Mouse (Mus musculus) embryonic facial prominence, embryonic 10.5 days (tissue): ENCODE measurements at regions not wholly inside any gene's neighbourhood (a gene's known extent, or its start where the extent isn't known, plus 50 kb on each side); places are given as distances from the start of the nearest gene placed in this dataset.

ENCODE experiments used
- DNase-seq: peaks from one replicate; pipeline ENCODE4 v3.0.0-alpha.2; 2017; ENCODE audit warnings: low spot score
- H3K27ac ChIP-seq: fragments of 300-500 bp; sonication (generic); replicated peaks from 2 replicates; pipeline ENCODE4 v1.5.1; 2016; ENCODE audit warnings: mild to moderate bottlenecking
- H3K27me3 ChIP-seq: fragments of 300-500 bp; sonication (generic); replicated peaks from 2 replicates; pipeline ENCODE4 v1.6.1; 2016; ENCODE audit warnings: low read depth, mild to moderate bottlenecking; ENCODE audit not compliant: poor library complexity, severe bottlenecking
- H3K36me3 ChIP-seq: fragments of 300-500 bp; sonication (generic); replicated peaks from 2 replicates; pipeline ENCODE4 v1.6.1; 2016; ENCODE audit warnings: mild to moderate bottlenecking, moderate library complexity
- H3K4me1 ChIP-seq: fragments of 300-500 bp; sonication (generic); 2 replicates; pipeline ENCODE4 v1.6.1; 2016
- H3K4me3 ChIP-seq: fragments of 300-500 bp; sonication (generic); 2 replicates; pipeline ENCODE4 v1.5.1; 2016; ENCODE audit warnings: mild to moderate bottlenecking, moderate library complexity
- H3K9me3 ChIP-seq: fragments of 300-500 bp; sonication (generic); 2 replicates; pipeline ENCODE4 v1.6.1; 2016; ENCODE audit warnings: mild to moderate bottlenecking
- WGBS: fragments of 180-500 bp; shearing (Covaris S2); methylation state at CpG from one replicate; pipeline ENCODE4 v1.1.7; 2016; 5-methylcytosine and 5-hydroxymethylcytosine counted together

- H3K4me1 ChIP-seq = peaks cover 8% of the 10 kb centered on the region
- 88% methylated on average over 7 of the region's 7 CpGs for WGBS
- no peak for DNase-seq
- H3K9me3 ChIP-seq = no peaks in the 10 kb centered on the region
- H3K27me3 ChIP-seq = no peaks in the 10 kb centered on the region
- no peak overlapping the region for H3K4me3 ChIP-seq
- no peak overlapping the region for H3K27ac ChIP-seq
- no peaks in the 10 kb centered on the region for H3K36me3 ChIP-seq
Observed at GRCm38 (mm10) chr8:115965981-115966380, 258.4 kb upstream of the Maf start.

GRCm38 (mm10) chr8:115955371-115955770 lies 247.8 kb upstream of the Maf start:
- no peak overlapping the region for H3K27ac ChIP-seq
- no peaks in the 10 kb centered on the region for H3K4me1 ChIP-seq
- no peaks in the 10 kb centered on the region for H3K36me3 ChIP-seq
- no peak for DNase-seq
- no peaks in the 10 kb centered on the region for H3K27me3 ChIP-seq
- H3K9me3 ChIP-seq = no peaks in the 10 kb centered on the region
- WGBS = 89% methylated on average over 5 of the region's 5 CpGs
- H3K4me3 ChIP-seq = no peak overlapping the region

- Histone ChIP-seq H3K4me1 (no peaks in the 10 kb centered on the region), H3K27ac (no peak overlapping the region), H3K36me3 (no peaks in the 10 kb centered on the region), H3K4me3 (no peak overlapping the region), H3K9me3 (no peaks in the 10 kb centered on the region), H3K27me3 (no peaks in the 10 kb centered on the region)
- DNase-seq = no peak
- WGBS = 87% methylated on average over 7 of the region's 7 CpGs
Observed at GRCm38 (mm10) chr8:115953783-115954470, 246.3 kb upstream of the Maf start.

DNA sequence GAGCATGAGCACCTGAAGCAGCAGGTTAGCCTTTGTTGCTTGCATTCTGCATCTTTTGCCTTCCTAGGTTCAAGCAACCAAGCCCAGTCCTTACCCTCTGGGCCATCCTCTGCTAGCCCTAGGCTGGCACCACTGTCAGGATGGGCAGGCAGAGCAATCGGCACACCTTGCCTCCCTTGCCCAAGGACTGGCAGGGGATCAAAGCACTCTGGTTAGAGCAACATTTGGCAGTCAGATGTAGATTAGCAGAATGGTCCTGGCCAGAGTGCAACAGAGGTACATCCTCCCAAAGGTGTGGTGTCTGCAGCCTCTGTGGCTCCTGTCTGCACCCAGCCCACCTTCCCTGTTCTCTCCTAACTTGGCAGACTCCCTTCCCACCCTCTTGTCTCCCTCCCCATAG lies 244.9 kb upstream of the Maf start:
- 87% methylated on average over 1 of the region's 1 CpGs for WGBS
- no peak overlapping the region for H3K4me3 ChIP-seq
- no peaks in the 10 kb centered on the region for H3K36me3 ChIP-seq
- H3K9me3 ChIP-seq = no peaks in the 10 kb centered on the region
- no peaks in the 10 kb centered on the region for H3K27me3 ChIP-seq
- no peak for DNase-seq
- H3K27ac ChIP-seq = no peak overlapping the region
- H3K4me1 ChIP-seq = no peaks in the 10 kb centered on the region

DNA sequence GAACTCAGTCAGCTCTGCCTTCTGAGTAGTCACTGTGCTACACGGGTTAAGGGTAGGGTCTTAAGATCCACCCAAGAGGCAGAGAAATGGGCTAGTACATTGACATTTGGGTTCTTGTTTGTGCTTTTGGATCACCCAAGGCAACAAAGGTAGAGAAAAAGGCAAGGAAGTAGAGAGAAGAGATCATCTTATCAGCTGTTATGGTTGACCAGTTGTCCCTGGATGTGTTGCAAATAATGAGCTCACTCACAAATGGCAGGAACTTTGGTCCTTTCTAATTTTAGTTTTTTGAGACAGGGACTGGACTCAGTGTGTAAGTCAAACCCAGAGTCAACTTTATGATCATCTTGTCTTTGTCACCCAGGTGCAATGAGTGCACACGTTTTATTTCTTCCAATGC lies 241.3 kb upstream of the Maf start:
- DNase-seq = no peak
- H3K36me3 ChIP-seq = no peaks in the 10 kb centered on the region
- 89% methylated on average over 2 of the region's 2 CpGs for WGBS

GRCm38 (mm10) chr8:115948036-115948435 lies 240.4 kb upstream of the Maf start:
- 91% methylated on average over 2 of the region's 2 CpGs for WGBS
- Histone ChIP-seq H3K4me3 (no peak overlapping the region), H3K27ac (no peak overlapping the region), H3K27me3 (no peaks in the 10 kb centered on the region), H3K4me1 (peaks cover 15% of the 10 kb centered on the region), H3K36me3 (no peaks in the 10 kb centered on the region), H3K9me3 (no peaks in the 10 kb centered on the region)
- DNase-seq = no peak

More for the DNA sequence above, 241.3 kb upstream of the Maf start:
- no peaks in the 10 kb centered on the region for H3K9me3 ChIP-seq
- H3K4me1 ChIP-seq = peaks cover 7% of the 10 kb centered on the region; the same call in 1 of the 2 replicates
- H3K27ac ChIP-seq = no peak overlapping the region
- no peak overlapping the region for H3K4me3 ChIP-seq
- H3K27me3 ChIP-seq = no peaks in the 10 kb centered on the region

GRCm38 (mm10) chr8:115942731-115943509 lies 235.3 kb upstream of the Maf start:
- Histone ChIP-seq H3K4me3 (peak overlapping the region; percentile 15; the same call in 1 of the 2 replicates), H3K27ac (peak overlapping the region; percentile 63; the same call in 1 of the 2 replicates), H3K36me3 (no peaks in the 10 kb centered on the region), H3K27me3 (no peaks in the 10 kb centered on the region), H3K9me3 (no peaks in the 10 kb centered on the region), H3K4me1 (peaks cover 19% of the 10 kb centered on the region)
- peak; percentile 62 for DNase-seq
- 41% methylated on average over 16 of the region's 16 CpGs for WGBS

DNA sequence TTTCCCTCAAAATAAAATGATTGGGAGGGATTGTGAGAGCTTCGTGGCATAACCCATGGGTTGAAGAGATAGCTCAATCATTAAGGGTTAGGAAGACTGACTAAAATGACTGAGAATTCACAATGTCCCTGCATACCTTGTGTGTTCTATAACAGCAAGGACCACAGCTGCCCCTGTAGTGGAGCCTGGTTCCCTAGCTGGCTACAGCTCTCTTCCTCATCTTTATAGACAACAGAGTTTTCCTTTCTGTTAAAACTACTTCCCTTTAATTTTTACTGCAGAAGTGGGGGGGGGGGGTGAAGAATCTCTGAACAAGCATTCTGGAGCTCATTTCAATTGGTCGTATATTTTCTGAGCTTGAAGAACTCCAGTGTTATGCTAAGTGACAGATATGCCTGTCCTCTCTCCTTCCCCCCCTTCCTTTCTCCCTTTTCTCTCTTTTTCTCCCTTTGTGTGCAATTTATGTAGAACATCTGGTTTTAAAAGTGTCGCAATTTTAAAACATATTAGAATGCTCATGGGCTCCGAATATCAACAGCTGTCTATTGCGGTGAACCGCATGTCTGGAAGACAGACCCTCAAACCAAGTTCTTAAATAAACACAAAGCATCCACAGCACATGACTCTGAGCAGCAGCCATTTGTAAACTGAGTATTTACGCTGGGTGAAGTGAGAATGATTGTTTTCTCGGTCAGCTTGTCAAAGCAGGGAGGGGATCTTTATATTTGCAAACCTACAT lies 222.0 kb upstream of the Maf start:
- Histone ChIP-seq H3K9me3 (no peaks in the 10 kb centered on the region), H3K4me1 (peaks cover 5% of the 10 kb centered on the region), H3K4me3 (no peak overlapping the region), H3K27ac (no peak overlapping the region), H3K36me3 (no peaks in the 10 kb centered on the region), H3K27me3 (no peaks in the 10 kb centered on the region)
- no peak for DNase-seq
- 79% methylated on average over 8 of the region's 8 CpGs for WGBS

- 84% methylated on average over 6 of the region's 6 CpGs for WGBS
Observed at GRCm38 (mm10) chr8:115921889-115922288, 214.3 kb upstream of the Maf start.

DNA sequence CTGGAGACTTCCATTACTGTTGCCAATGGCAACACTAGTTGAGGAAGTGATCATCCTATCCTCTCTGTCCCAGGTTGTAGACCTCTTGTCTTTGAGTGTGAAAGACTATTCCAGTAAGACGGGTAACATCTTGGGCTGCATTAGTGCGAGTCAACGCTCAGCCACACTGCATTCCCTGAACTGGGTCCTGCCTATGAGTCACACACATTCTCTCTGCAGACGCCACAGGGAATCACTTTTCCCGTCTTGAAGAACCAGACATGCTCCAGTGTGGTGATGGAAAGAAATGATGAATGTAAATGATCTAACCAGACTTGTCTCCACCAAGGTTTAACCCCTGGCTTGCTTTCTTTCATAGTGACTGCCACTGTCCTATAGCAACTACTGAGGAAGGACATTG lies 199.1 kb upstream of the Maf start:
- WGBS = 93% methylated on average over 5 of the region's 5 CpGs
- no peak for DNase-seq
- H3K36me3 ChIP-seq = no peaks in the 10 kb centered on the region
- no peaks in the 10 kb centered on the region for H3K4me1 ChIP-seq
- H3K27me3 ChIP-seq = no peaks in the 10 kb centered on the region
- no peak overlapping the region for H3K4me3 ChIP-seq
- no peak overlapping the region for H3K27ac ChIP-seq
- H3K9me3 ChIP-seq = no peaks in the 10 kb centered on the region

More at GRCm38 (mm10) chr8:115921889-115922288, 214.3 kb upstream of the Maf start:
- H3K36me3 ChIP-seq = no peaks in the 10 kb centered on the region
- no peak overlapping the region for H3K27ac ChIP-seq
- no peaks in the 10 kb centered on the region for H3K9me3 ChIP-seq
- H3K4me1 ChIP-seq = no peaks in the 10 kb centered on the region
- H3K27me3 ChIP-seq = no peaks in the 10 kb centered on the region
- no peak overlapping the region for H3K4me3 ChIP-seq
- DNase-seq = no peak

DNA sequence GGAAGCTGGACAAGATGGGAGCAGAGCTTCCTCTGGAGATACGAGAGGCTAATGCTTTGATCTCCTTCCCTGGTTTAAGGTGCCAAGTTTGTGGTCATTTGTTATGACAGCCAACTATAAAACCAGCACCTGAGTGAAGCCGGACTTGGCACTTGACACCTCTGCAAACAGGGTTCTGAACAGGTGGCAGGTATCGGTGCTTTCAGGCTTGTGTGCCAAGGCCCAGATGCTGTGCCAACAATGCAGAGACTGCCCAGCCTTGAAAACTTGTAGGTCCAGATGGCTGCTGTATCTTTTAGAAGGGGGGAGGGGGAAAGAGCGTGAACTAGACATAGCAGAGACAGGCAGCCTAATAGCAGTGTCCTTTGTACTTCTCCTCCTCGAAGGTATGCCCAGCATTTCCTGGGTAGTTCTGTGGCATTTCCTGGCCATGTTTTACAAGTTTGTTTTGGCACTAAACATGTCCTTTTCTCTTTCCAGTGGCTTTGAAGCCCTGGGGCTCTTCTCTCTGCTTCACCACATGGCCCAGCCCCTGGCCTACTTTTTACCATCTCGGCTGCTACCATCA lies 196.3 kb upstream of the Maf start:
- DNase-seq = no peak
- Histone ChIP-seq H3K27ac (no peak overlapping the region), H3K27me3 (no peaks in the 10 kb centered on the region), H3K9me3 (no peaks in the 10 kb centered on the region), H3K4me3 (no peak overlapping the region), H3K36me3 (no peaks in the 10 kb centered on the region), H3K4me1 (no peaks in the 10 kb centered on the region)
- WGBS = 75% methylated on average over 6 of the region's 6 CpGs

DNA sequence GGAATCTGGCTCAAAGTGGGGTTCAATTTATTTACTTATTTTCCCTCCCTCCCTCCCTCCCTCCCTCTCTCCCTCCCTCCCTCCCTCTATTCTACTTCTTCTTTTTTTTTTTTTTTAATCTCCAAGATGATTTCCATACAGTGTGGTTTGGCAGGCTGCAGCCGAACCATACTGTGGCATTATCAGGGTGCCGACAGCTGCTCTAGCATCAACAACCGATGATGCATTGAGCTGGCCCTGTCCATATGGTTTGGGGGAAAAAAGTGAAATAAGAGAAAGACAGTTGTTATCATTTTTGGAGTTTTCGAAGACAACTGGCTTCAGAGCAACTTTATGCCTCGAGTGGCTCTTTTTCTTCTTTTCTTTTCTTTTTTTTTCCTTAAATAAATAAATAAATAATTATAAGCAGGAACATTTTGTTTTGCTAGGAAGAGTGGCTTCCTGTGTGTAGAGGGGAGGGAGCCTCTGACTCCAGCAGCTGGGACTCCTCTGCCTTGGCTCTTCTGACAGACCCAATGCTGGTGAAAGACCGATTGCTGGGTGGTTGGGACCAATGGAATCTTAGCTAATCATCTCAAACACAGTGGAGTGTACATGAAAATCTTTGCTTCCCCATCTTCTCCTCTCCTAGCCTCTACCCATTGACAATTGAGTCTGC lies 190.1 kb upstream of the Maf start:
- WGBS = 80% methylated on average over 6 of the region's 6 CpGs
- H3K4me3 ChIP-seq = no peak overlapping the region
- no peak overlapping the region for H3K27ac ChIP-seq

More for the DNA sequence above, 190.1 kb upstream of the Maf start:
- Histone ChIP-seq H3K9me3 (no peaks in the 10 kb centered on the region), H3K36me3 (no peaks in the 10 kb centered on the region), H3K4me1 (no peaks in the 10 kb centered on the region), H3K27me3 (no peaks in the 10 kb centered on the region)
- DNase-seq = no peak
